Mouse (Mus musculus) neural tube, embryonic 15.5 days (tissue): ENCODE results near the gene Cdkl5. TPM values are rescaled to one million over a fixed set of nuclear protein-coding genes. Genes with fewer than 3 reads are reported as not detected.

Experiments
- ATAC-seq: fragments of 200-750 bp; cut with Nextera tagmentation; 2 replicates; pipeline ENCODE4 v1.8.0; 2017; ENCODE audit warnings: mild to moderate bottlenecking, moderate TSS enrichment, moderate library complexity; ENCODE audit not compliant: low FRiP score
- H3K27ac ChIP-seq: fragments of 300-500 bp; sonication (generic); replicated peaks from 2 replicates; pipeline ENCODE4 v1.5.1; 2015; ENCODE audit warnings: mild to moderate bottlenecking, inconsistent platforms
- H3K27me3 ChIP-seq: fragments of 300-500 bp; sonication (generic); replicated peaks from 2 replicates; pipeline ENCODE4 v1.6.1; 2015; ENCODE audit warnings: inconsistent platforms
- H3K36me3 ChIP-seq: fragments of 300-500 bp; sonication (generic); 2 replicates; pipeline ENCODE4 v1.6.1; 2015; ENCODE audit warnings: inconsistent platforms
- H3K4me1 ChIP-seq: fragments of 300-500 bp; sonication (generic); 2 replicates; pipeline ENCODE4 v1.6.1; 2015; ENCODE audit warnings: inconsistent platforms
- H3K4me2 ChIP-seq: fragments of 300-500 bp; sonication (generic); 2 replicates; pipeline ENCODE4 v1.6.1; 2015; ENCODE audit warnings: inconsistent platforms, mild to moderate bottlenecking, moderate library complexity
- H3K4me3 ChIP-seq: fragments of 300-500 bp; sonication (generic); replicated peaks from 2 replicates; pipeline ENCODE4 v1.5.1; 2015; ENCODE audit warnings: mild to moderate bottlenecking, inconsistent platforms
- H3K9ac ChIP-seq: fragments of 300-500 bp; sonication (generic); replicated peaks from 2 replicates; pipeline ENCODE4 v1.6.1; 2015; ENCODE audit warnings: mild to moderate bottlenecking, inconsistent platforms
- H3K9me3 ChIP-seq: fragments of 300-500 bp; sonication (generic); replicated peaks from 2 replicates; pipeline ENCODE4 v1.6.1; 2016; ENCODE audit warnings: inconsistent platforms
- WGBS: fragments of 180-500 bp; shearing (Covaris S2); methylation state at CpG from one replicate; pipeline ENCODE4 v1.1.7; 2015; ENCODE audit warnings: mixed read lengths; 5-methylcytosine and 5-hydroxymethylcytosine counted together
- polyA plus RNA-seq: library from polyadenylated mRNA; unstranded; fragments of >200 nt; fragmentation: Nextera tagmentation; extraction: Ambion mirVana; gene quantifications from 2 replicates; pipeline ENCODE4 v1.2.1, GENCODE M21; 2015

The Cdkl5 gene
- 5.2 and 5.3 TPM in 2 replicates for polyA plus RNA-seq

- peak within 1 kb of the TSS; percentile 56 for H3K4me2 ChIP-seq
- H3K4me3 ChIP-seq, result peak within 1 kb of the TSS; percentile 56
- WGBS, result 28% methylated on average over 53 of the region's 53 CpGs
- no peaks in the 10 kb centered on the region for H3K36me3 ChIP-seq
- H3K9ac ChIP-seq, result peak within 1 kb of the TSS; percentile 61
- no peaks in the 10 kb centered on the region for H3K27me3 ChIP-seq
- peak; percentile 95 for ATAC-seq
- no peaks in the 10 kb centered on the region for H3K4me1 ChIP-seq
- no peaks in the 10 kb centered on the region for H3K9me3 ChIP-seq
- peak within 1 kb of the TSS; percentile 91 for H3K27ac ChIP-seq
Measured at GRCm38 (mm10) chrX:160994543-160995121, at the start of gene Cdkl5. TSS of gene Cdkl5 (minus strand) at chrX:160994704.

- Histone ChIP-seq H3K9ac (no peak overlapping the region), H3K4me2 (no peak overlapping the region), H3K27me3 (peaks cover 12% of the 10 kb centered on the region; the same call in 1 of the 2 replicates), H3K4me3 (no peak overlapping the region), H3K27ac (no peak overlapping the region), H3K9me3 (no peaks in the 10 kb centered on the region), H3K36me3 (no peaks in the 10 kb centered on the region), H3K4me1 (no peaks in the 10 kb centered on the region)
- ATAC-seq, result no peak
- WGBS, result 39% methylated on average over 3 of the region's 3 CpGs
Measured at GRCm38 (mm10) chrX:161033235-161033803, 38.8 kb upstream of the Cdkl5 start.

GRCm38 (mm10) chrX:161032423-161032822, 37.9 kb upstream of the Cdkl5 start:
- H3K27me3 ChIP-seq, result peaks cover 12% of the 10 kb centered on the region; the same call in 1 of the 2 replicates
- no peaks in the 10 kb centered on the region for H3K36me3 ChIP-seq
- no peaks in the 10 kb centered on the region for H3K9me3 ChIP-seq
- H3K9ac ChIP-seq, result no peak overlapping the region
- H3K4me2 ChIP-seq, result no peak overlapping the region
- no peak overlapping the region for H3K27ac ChIP-seq
- ATAC-seq, result no peak
- H3K4me1 ChIP-seq, result no peaks in the 10 kb centered on the region
- 55% methylated on average over 2 of the region's 2 CpGs for WGBS
- no peak overlapping the region for H3K4me3 ChIP-seq

DNA sequence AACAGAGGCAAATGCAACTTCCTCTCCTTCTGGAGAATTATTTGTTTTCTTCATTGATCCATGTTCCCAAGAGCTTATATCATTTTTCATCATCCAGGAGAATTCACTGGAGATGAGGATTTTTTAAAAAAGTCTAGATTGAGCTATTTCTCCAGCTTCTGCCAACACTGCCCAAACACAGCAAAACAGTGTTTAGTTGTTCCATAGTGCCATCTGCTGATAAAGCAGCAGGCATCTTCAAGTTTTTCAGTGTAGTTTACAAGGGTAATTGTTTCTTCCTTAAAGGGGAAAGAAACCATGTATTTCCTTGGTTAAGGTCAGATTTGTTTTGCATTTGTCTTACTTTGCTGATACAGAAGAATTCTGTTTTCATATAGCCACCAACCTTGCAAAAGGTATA, 35.7 kb upstream of the Cdkl5 start:
- no peak for ATAC-seq
- Histone ChIP-seq H3K9me3 (no peaks in the 10 kb centered on the region), H3K4me3 (no peak overlapping the region), H3K36me3 (no peaks in the 10 kb centered on the region), H3K4me2 (no peak overlapping the region), H3K27me3 (peaks cover 12% of the 10 kb centered on the region; the same call in 1 of the 2 replicates), H3K9ac (no peak overlapping the region), H3K27ac (no peak overlapping the region), H3K4me1 (no peaks in the 10 kb centered on the region)

GRCm38 (mm10) chrX:161024475-161024874, 30.0 kb upstream of the Cdkl5 start:
- Histone ChIP-seq H3K4me3 (no peak overlapping the region), H3K9me3 (no peaks in the 10 kb centered on the region), H3K36me3 (no peaks in the 10 kb centered on the region), H3K27ac (no peak overlapping the region), H3K9ac (no peak overlapping the region), H3K4me1 (no peaks in the 10 kb centered on the region), H3K27me3 (peaks cover 7% of the 10 kb centered on the region; the same call in 1 of the 2 replicates), H3K4me2 (no peak overlapping the region)
- 78% methylated on average over 2 of the region's 2 CpGs for WGBS
- ATAC-seq, result no peak

- H3K9me3 ChIP-seq, result no peaks in the 10 kb centered on the region
- no peaks in the 10 kb centered on the region for H3K36me3 ChIP-seq
- 0 out of 2 replicates have a peak, but pooled peaks cover 3% of the 10 kb centered on the region for H3K27me3 ChIP-seq
- no peak for ATAC-seq
- WGBS, result 50% methylated on average over 7 of the region's 7 CpGs
- no peak overlapping the region for H3K4me3 ChIP-seq
- no peak overlapping the region for H3K27ac ChIP-seq
- H3K4me1 ChIP-seq, result no peaks in the 10 kb centered on the region
- H3K4me2 ChIP-seq, result no peak overlapping the region
- H3K9ac ChIP-seq, result no peak overlapping the region
Measured at GRCm38 (mm10) chrX:161021548-161021947, 27.0 kb upstream of the Cdkl5 start.

- Histone ChIP-seq H3K27me3 (0 out of 2 replicates have a peak, but pooled peaks cover under 1% of the 10 kb centered on the region), H3K9me3 (no peaks in the 10 kb centered on the region), H3K4me1 (no peaks in the 10 kb centered on the region), H3K27ac (no peak overlapping the region), H3K9ac (no peak overlapping the region), H3K36me3 (no peaks in the 10 kb centered on the region), H3K4me2 (no peak overlapping the region), H3K4me3 (no peak overlapping the region)
- 68% methylated on average over 1 of the region's 1 CpGs for WGBS
- ATAC-seq, result no peak
Measured at GRCm38 (mm10) chrX:161018179-161018578, 23.7 kb upstream of the Cdkl5 start.

- Histone ChIP-seq H3K27me3 (peaks cover 7% of the 10 kb centered on the region; the same call in 1 of the 2 replicates), H3K4me3 (no peak overlapping the region), H3K36me3 (no peaks in the 10 kb centered on the region), H3K27ac (no peak overlapping the region), H3K9ac (no peak overlapping the region), H3K9me3 (no peaks in the 10 kb centered on the region), H3K4me2 (no peak overlapping the region), H3K4me1 (no peaks in the 10 kb centered on the region)
- no peak for ATAC-seq
- WGBS, result 100% methylated on average over 1 of the region's 1 CpGs
Measured at GRCm38 (mm10) chrX:161006272-161006671, 11.8 kb upstream of the Cdkl5 start.

DNA sequence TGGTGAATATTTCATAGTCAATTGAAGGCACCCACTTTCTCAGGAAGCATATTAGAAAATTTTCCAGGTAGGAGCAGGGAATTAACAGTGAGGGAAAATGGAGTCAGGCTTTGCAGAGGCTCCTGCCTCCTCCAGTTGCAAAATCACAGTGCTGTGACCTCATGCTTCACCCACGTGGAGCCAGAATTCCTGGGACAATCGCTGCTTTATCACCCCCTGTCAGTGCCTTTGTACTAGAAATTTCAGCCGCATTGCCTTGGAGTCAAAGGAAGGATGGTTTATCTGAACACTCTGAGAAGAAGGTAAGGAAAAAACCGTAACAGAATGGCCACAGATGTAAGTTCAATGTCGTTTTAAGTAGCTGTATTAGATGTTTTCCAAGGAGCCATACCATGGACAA, 1.5 kb upstream of the Cdkl5 start:
- peak overlapping the region; percentile 91 for H3K27ac ChIP-seq
- H3K4me2 ChIP-seq, result peak overlapping the region; percentile 51
- no peaks in the 10 kb centered on the region for H3K4me1 ChIP-seq
- H3K4me3 ChIP-seq, result no peak overlapping the region; the same call in 1 of the 2 replicates
- H3K9ac ChIP-seq, result no peak overlapping the region
- H3K36me3 ChIP-seq, result no peaks in the 10 kb centered on the region
- no peaks in the 10 kb centered on the region for H3K9me3 ChIP-seq
- H3K27me3 ChIP-seq, result 0 out of 2 replicates have a peak, but pooled peaks cover 2% of the 10 kb centered on the region
- WGBS, result 21% methylated on average over 5 of the region's 5 CpGs
- no peak for ATAC-seq

- no peaks in the 10 kb centered on the region for H3K27me3 ChIP-seq
- no peaks in the 10 kb centered on the region for H3K4me1 ChIP-seq
- H3K9ac ChIP-seq, result peak overlapping the region; percentile 40
- H3K36me3 ChIP-seq, result no peaks in the 10 kb centered on the region
- 21% methylated on average over 31 of the region's 31 CpGs for WGBS
- H3K27ac ChIP-seq, result peak overlapping the region; percentile 91
- peak overlapping the region; percentile 56 for H3K4me3 ChIP-seq
- H3K4me2 ChIP-seq, result peak overlapping the region; percentile 51
- ATAC-seq, result peak; percentile 68
- no peaks in the 10 kb centered on the region for H3K9me3 ChIP-seq
Measured at GRCm38 (mm10) chrX:160995131-160995667, 695 bp upstream of the Cdkl5 start.

GRCm38 (mm10) chrX:160993749-160994539, 560 bp downstream of the Cdkl5 start:
- peak overlapping the region; percentile 61 for H3K9ac ChIP-seq
- no peaks in the 10 kb centered on the region for H3K36me3 ChIP-seq
- peak overlapping the region; percentile 56 for H3K4me3 ChIP-seq
- no peaks in the 10 kb centered on the region for H3K4me1 ChIP-seq
- ATAC-seq, result peak; percentile 63; the same call in 1 of the 2 replicates
- H3K9me3 ChIP-seq, result no peaks in the 10 kb centered on the region
- WGBS, result 23% methylated on average over 39 of the region's 39 CpGs
- H3K27ac ChIP-seq, result peak overlapping the region; percentile 85
- H3K27me3 ChIP-seq, result no peaks in the 10 kb centered on the region
- H3K4me2 ChIP-seq, result peak overlapping the region; percentile 56
